Mouse (Mus musculus) kidney, embryonic 14.5 days (tissue): ENCODE measurements around the gene St3gal4. TPM values are rescaled to one million over a fixed set of nuclear protein-coding genes. Genes with fewer than 3 reads are reported as not detected.
A peak's percentile ranks its signal among the peaks of the same experiment; 100 is the strongest.

Source experiments
- ATAC-seq: fragments of 200-750 bp; cut with Nextera tagmentation; 2 replicates; pipeline ENCODE4 v1.8.0; 2017; ENCODE audit warnings: moderate number of reproducible peaks, mild to moderate bottlenecking, moderate TSS enrichment, moderate library complexity; ENCODE audit not compliant: low FRiP score, low TSS enrichment
- H3K27ac ChIP-seq: fragments of 300-500 bp; sonication (generic); 2 replicates; pipeline ENCODE4 v1.5.1; 2014; ENCODE audit warnings: low read depth, mild to moderate bottlenecking, low read length, moderate library complexity, mixed read lengths
- H3K27me3 ChIP-seq: fragments of 300-500 bp; sonication (generic); 2 replicates; pipeline ENCODE4 v1.6.1; 2014; ENCODE audit warnings: mild to moderate bottlenecking, low read length; ENCODE audit not compliant: control insufficient read depth, insufficient read depth
- H3K36me3 ChIP-seq: fragments of 300-500 bp; sonication (generic); 2 replicates; pipeline ENCODE4 v1.6.1; 2014; ENCODE audit warnings: low read length, mixed read lengths; ENCODE audit not compliant: control insufficient read depth, insufficient read depth
- H3K4me1 ChIP-seq: fragments of 300-500 bp; sonication (generic); 2 replicates; pipeline ENCODE4 v1.6.1; 2014; ENCODE audit warnings: low read length, mixed read lengths; ENCODE audit not compliant: control insufficient read depth, insufficient read depth
- H3K4me2 ChIP-seq: fragments of 300-500 bp; sonication (generic); replicated peaks from 2 replicates; pipeline ENCODE4 v1.6.1; 2014; ENCODE audit warnings: low read depth, mild to moderate bottlenecking, low read length
- H3K4me3 ChIP-seq: fragments of 300-500 bp; sonication (generic); 2 replicates; pipeline ENCODE4 v1.5.1; 2014; ENCODE audit warnings: mild to moderate bottlenecking, low read length
- H3K9ac ChIP-seq: fragments of 300-500 bp; sonication (generic); 2 replicates; pipeline ENCODE4 v1.6.1; 2014; ENCODE audit warnings: low read depth, mild to moderate bottlenecking, low read length, moderate library complexity
- H3K9me3 ChIP-seq: fragments of 300-500 bp; sonication (generic); 2 replicates; pipeline ENCODE4 v1.6.1; 2016; ENCODE audit warnings: low read length; ENCODE audit not compliant: control insufficient read depth
- WGBS: fragments of 180-500 bp; shearing (Covaris S2); extraction: QIAGEN DNeasy Blood & Tissue Kit; methylation state at CpG from one replicate; pipeline ENCODE4 v1.1.7; 2014; 5-methylcytosine and 5-hydroxymethylcytosine counted together
- polyA plus RNA-seq: library from polyadenylated mRNA; unstranded; fragments of >200 nt; fragmentation: Nextera tagmentation; extraction: Ambion mirVana; gene quantifications from 2 replicates; pipeline ENCODE4 v1.2.1, GENCODE M21; 2014

St3gal4 gene
- polyA plus RNA-seq, 1 experiment from 2014 or later, result 19.1 TPM

DNA sequence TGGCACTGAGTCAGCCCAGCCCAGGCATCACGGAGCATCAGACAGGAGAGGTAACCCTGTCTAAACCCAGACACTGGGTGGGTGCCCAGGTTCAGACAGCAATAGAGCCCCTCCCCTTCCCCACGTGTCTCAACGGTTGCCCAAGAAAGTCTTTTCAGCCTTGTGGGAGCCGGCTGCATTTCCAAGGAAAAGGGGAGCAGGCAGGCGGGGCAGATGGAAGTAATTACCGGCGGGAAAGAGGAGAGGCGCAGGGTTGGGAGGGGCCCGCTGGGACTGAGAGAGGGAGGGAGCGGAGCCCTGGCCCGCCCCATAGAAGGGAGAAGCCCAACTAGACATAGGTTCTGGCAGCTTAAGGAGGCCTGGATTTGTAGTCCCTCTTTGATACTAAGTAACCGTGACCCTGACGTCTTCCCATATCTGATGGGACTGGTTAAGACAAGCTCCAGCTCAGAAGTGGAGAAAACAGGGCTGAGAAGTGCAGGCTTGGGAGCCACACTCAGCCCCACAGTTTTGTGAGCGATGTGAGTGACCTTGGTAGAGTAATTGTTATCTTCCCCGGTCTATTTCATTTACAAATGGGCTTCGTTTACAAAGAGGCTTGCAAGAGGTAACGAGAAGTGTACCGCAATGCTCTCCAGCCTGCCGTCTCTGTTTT, 7.0 kb downstream of the St3gal4 start:
- no peaks in the 10 kb centered on the region for H3K36me3 ChIP-seq
- 20% methylated on average over 19 of the region's 19 CpGs for WGBS
- H3K4me3 ChIP-seq, result no peak overlapping the region
- no peak overlapping the region for H3K27ac ChIP-seq
- no peak overlapping the region for H3K9ac ChIP-seq
- peak; percentile 15; the same call in 1 of the 2 replicates for ATAC-seq
- H3K4me1 ChIP-seq, result peaks cover 11% of the 10 kb centered on the region
- H3K9me3 ChIP-seq, result no peaks in the 10 kb centered on the region
- H3K4me2 ChIP-seq, result peak overlapping the region; percentile 9
- no peaks in the 10 kb centered on the region for H3K27me3 ChIP-seq

DNA sequence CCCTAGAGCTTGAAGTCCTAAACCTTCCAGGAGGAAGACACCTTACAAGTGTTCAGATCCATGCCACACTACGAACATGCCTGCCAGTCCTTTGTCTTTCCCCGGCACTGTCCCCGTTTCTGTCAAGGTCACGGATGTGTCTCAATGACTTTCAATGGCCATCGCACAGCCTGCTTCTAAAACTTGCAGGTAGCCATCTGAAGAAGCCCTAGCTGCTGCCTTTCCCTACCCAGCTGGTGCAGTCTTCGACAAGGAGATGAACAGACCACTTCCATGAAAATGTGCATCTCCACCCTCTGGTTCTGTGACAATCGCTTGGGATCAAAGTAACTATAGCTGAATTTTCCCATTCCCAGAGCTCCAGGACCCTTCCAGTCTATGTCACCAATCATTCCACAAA, 7.6 kb downstream of the St3gal4 start:
- no peak for ATAC-seq
- Histone ChIP-seq H3K4me1 (peaks cover 11% of the 10 kb centered on the region), H3K27me3 (no peaks in the 10 kb centered on the region), H3K4me2 (no peak overlapping the region), H3K9me3 (no peaks in the 10 kb centered on the region), H3K4me3 (no peak overlapping the region), H3K27ac (no peak overlapping the region), H3K36me3 (no peaks in the 10 kb centered on the region), H3K9ac (no peak overlapping the region)
- 73% methylated on average over 7 of the region's 7 CpGs for WGBS

GRCm38 (mm10) chr9:35110567-35110966, 8.5 kb downstream of the St3gal4 start:
- Histone ChIP-seq H3K4me3 (no peak overlapping the region), H3K4me2 (no peak overlapping the region), H3K4me1 (peaks cover 10% of the 10 kb centered on the region), H3K27ac (no peak overlapping the region), H3K9ac (no peak overlapping the region), H3K9me3 (no peaks in the 10 kb centered on the region), H3K27me3 (no peaks in the 10 kb centered on the region), H3K36me3 (no peaks in the 10 kb centered on the region)
- no peak for ATAC-seq
- WGBS, result 69% methylated on average over 4 of the region's 4 CpGs

DNA sequence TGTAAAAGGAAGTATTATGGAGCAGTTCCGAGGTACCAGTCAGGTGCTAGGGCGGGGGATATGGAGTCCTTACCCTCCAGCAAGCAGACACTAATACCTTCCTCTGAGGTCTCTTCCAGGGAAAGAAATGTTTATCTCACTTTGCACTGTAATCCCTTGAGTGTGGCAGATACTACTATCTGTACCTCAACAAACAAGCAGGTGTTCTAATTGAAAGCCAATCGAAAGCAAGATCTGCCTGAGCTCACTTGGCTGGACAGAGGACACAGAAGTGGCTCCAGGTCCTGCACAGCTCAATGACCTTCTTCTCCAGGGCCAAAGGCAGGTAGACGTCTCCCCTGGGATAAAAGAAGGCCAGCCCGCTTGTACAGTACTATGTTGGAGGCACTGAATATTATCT, 9.0 kb downstream of the St3gal4 start:
- H3K9ac ChIP-seq, result no peak overlapping the region
- no peak overlapping the region for H3K4me2 ChIP-seq
- H3K9me3 ChIP-seq, result no peaks in the 10 kb centered on the region
- peaks cover 7% of the 10 kb centered on the region; the same call in 1 of the 2 replicates for H3K4me1 ChIP-seq
- no peak for ATAC-seq
- H3K36me3 ChIP-seq, result no peaks in the 10 kb centered on the region
- no peaks in the 10 kb centered on the region for H3K27me3 ChIP-seq
- WGBS, result 88% methylated on average over 5 of the region's 5 CpGs
- H3K27ac ChIP-seq, result no peak overlapping the region
- H3K4me3 ChIP-seq, result no peak overlapping the region

GRCm38 (mm10) chr9:35108916-35109315, 10.2 kb downstream of the St3gal4 start:
- Histone ChIP-seq H3K4me1 (peaks cover 7% of the 10 kb centered on the region; the same call in 1 of the 2 replicates), H3K27me3 (no peaks in the 10 kb centered on the region), H3K36me3 (no peaks in the 10 kb centered on the region), H3K9ac (no peak overlapping the region), H3K4me2 (no peak overlapping the region), H3K4me3 (no peak overlapping the region), H3K27ac (no peak overlapping the region), H3K9me3 (no peaks in the 10 kb centered on the region)
- WGBS, result 62% methylated on average over 5 of the region's 5 CpGs
- ATAC-seq, result no peak

DNA sequence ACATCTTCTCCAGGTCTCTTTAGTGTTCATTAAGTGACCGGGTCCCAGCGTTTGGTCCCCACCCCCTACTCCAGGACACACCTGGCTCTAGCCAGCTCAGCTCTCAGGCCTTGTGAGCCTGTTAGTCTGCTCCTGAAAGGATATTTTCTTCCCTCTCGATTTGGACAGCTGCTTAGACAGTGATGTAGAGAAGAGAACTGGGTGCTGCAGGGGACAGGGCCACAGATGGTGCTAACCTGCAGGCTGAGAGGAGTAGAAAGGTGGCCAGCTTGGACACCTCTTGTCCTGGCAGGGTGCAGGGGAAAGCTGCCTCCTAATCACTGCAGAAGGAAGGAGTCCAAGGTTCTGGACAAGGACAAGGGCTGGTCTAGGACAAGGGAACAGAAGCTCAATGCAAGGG, 11.0 kb downstream of the St3gal4 start:
- Histone ChIP-seq H3K27ac (no peak overlapping the region), H3K4me2 (no peak overlapping the region), H3K36me3 (no peaks in the 10 kb centered on the region), H3K4me1 (peaks cover 7% of the 10 kb centered on the region; the same call in 1 of the 2 replicates), H3K4me3 (no peak overlapping the region), H3K9me3 (no peaks in the 10 kb centered on the region), H3K27me3 (no peaks in the 10 kb centered on the region), H3K9ac (no peak overlapping the region)
- no peak for ATAC-seq
- 86% methylated on average over 3 of the region's 3 CpGs for WGBS

GRCm38 (mm10) chr9:35107396-35107795, 11.7 kb downstream of the St3gal4 start:
- Histone ChIP-seq H3K4me3 (no peak overlapping the region), H3K27ac (no peak overlapping the region), H3K36me3 (no peaks in the 10 kb centered on the region), H3K9ac (no peak overlapping the region), H3K4me1 (peaks cover 5% of the 10 kb centered on the region; the same call in 1 of the 2 replicates), H3K27me3 (no peaks in the 10 kb centered on the region), H3K9me3 (no peaks in the 10 kb centered on the region), H3K4me2 (no peak overlapping the region)
- WGBS, result 80% methylated on average over 5 of the region's 5 CpGs
- ATAC-seq, result no peak

GRCm38 (mm10) chr9:35105884-35106880, 12.9 kb downstream of the St3gal4 start:
- ATAC-seq, result peak; percentile 41; the same call in 1 of the 2 replicates
- Histone ChIP-seq H3K4me3 (no peak overlapping the region), H3K4me1 (no peaks in the 10 kb centered on the region), H3K9ac (no peak overlapping the region), H3K27ac (no peak overlapping the region), H3K9me3 (no peaks in the 10 kb centered on the region), H3K4me2 (no peak overlapping the region), H3K36me3 (no peaks in the 10 kb centered on the region), H3K27me3 (no peaks in the 10 kb centered on the region)
- WGBS, result 65% methylated on average over 14 of the region's 15 CpGs

DNA sequence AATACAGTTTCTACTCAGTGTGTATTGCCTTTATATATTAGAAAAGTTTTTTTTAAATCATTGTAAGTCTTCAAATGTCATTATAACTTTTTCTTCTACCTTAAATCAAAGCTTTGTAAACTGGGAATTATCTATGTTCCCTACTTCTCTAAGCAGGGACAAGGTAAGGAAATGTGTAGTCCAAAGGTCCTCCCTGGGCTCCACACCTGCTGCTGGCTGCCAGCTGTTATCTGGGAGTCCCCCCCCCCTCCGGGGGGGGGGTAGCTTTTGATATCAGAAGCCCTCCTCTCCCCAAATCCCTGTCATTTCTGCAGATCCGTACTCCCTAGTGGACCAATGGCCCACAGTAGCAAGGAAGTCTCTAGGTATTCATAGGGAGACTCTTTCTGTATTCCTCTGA, 13.6 kb downstream of the St3gal4 start:
- Histone ChIP-seq H3K4me3 (no peak overlapping the region), H3K27me3 (no peaks in the 10 kb centered on the region), H3K9me3 (no peaks in the 10 kb centered on the region), H3K4me1 (no peaks in the 10 kb centered on the region), H3K9ac (no peak overlapping the region), H3K4me2 (no peak overlapping the region), H3K36me3 (no peaks in the 10 kb centered on the region), H3K27ac (no peak overlapping the region)
- ATAC-seq, result no peak
- 70% methylated on average over 2 of the region's 2 CpGs for WGBS
